Mouse (Mus musculus): ENCODE results near the gene Gcsam.

Gene Gcsam

GRCm38 (mm10) chr16:45610267-45610666 is at the start of gene Gcsam:
Gcsam (plus strand) TSS chr16:45610380.
- ATAC-seq (ENCODE audit: low TSS enrichment), result no peak

GRCm38 (mm10) chr16:45561747-45562146 is 48.4 kb upstream of the Gcsam start:
- no peak for ATAC-seq (ENCODE audit: low TSS enrichment)

- no peak for ATAC-seq (ENCODE audit: low TSS enrichment)
These were observed 37.9 kb upstream of the Gcsam start for GRCm38 (mm10) chr16:45572307-45572706.

- no peak for ATAC-seq (ENCODE audit: low TSS enrichment)
These were observed 30.3 kb upstream of the Gcsam start for GRCm38 (mm10) chr16:45579883-45580282.

- peak; percentile 69; the same call in 1 of the 2 replicates for ATAC-seq (ENCODE audit: low TSS enrichment)
These were observed 27.7 kb upstream of the Gcsam start for GRCm38 (mm10) chr16:45582512-45582911.

- no peak for ATAC-seq (ENCODE audit: low TSS enrichment)
These were observed 16.5 kb upstream of the Gcsam start for GRCm38 (mm10) chr16:45593656-45594055.

GRCm38 (mm10) chr16:45595494-45595893 is 14.7 kb upstream of the Gcsam start:
- no peak for ATAC-seq (ENCODE audit: low TSS enrichment)

- ATAC-seq (ENCODE audit: low TSS enrichment), result peak; percentile 93
These were observed 1.7 kb upstream of the Gcsam start for GRCm38 (mm10) chr16:45608481-45608954.

- peak; percentile 87 for ATAC-seq (ENCODE audit: low TSS enrichment)
These were observed 880 bp upstream of the Gcsam start for GRCm38 (mm10) chr16:45609300-45609699.

- ATAC-seq (ENCODE audit: low TSS enrichment), result no peak
These were observed 3.1 kb downstream of the Gcsam start for GRCm38 (mm10) chr16:45613247-45613646.

- ATAC-seq (ENCODE audit: low TSS enrichment), result no peak
These were observed 5.8 kb downstream of the Gcsam start for GRCm38 (mm10) chr16:45615944-45616343.

GRCm38 (mm10) chr16:45619751-45620375 is 9.7 kb downstream of the Gcsam start:
- ATAC-seq (ENCODE audit: low TSS enrichment), result no peak

GRCm38 (mm10) chr16:45623230-45623629 is 13.1 kb downstream of the Gcsam start:
- no peak for ATAC-seq (ENCODE audit: low TSS enrichment)

- no peak for ATAC-seq (ENCODE audit: low TSS enrichment)
These were observed 14.6 kb downstream of the Gcsam start for GRCm38 (mm10) chr16:45624791-45625190.

GRCm38 (mm10) chr16:45625342-45625741 is 15.2 kb downstream of the Gcsam start:
- no peak for ATAC-seq (ENCODE audit: low TSS enrichment)

GRCm38 (mm10) chr16:45629497-45630105 is 19.4 kb downstream of the Gcsam start:
- ATAC-seq (ENCODE audit: low TSS enrichment), result no peak

GRCm38 (mm10) chr16:45630347-45630960 is 20.3 kb downstream of the Gcsam start:
- peak; percentile 97 for ATAC-seq (ENCODE audit: low TSS enrichment)

GRCm38 (mm10) chr16:45632420-45632819 is 22.2 kb downstream of the Gcsam start:
- no peak for ATAC-seq (ENCODE audit: low TSS enrichment)

GRCm38 (mm10) chr16:45635826-45636225 is 25.6 kb downstream of the Gcsam start:
- ATAC-seq (ENCODE audit: low TSS enrichment), result peak; percentile 95

GRCm38 (mm10) chr16:45640070-45640762 is 30.0 kb downstream of the Gcsam start:
- no peak for ATAC-seq (ENCODE audit: low TSS enrichment)

GRCm38 (mm10) chr16:45641301-45641700 is 31.1 kb downstream of the Gcsam start:
- no peak for ATAC-seq (ENCODE audit: low TSS enrichment)

- no peak for ATAC-seq (ENCODE audit: low TSS enrichment)
These were observed 33.8 kb downstream of the Gcsam start for GRCm38 (mm10) chr16:45643944-45644343.
